ENCODE assay signal across 9 mouse cellular contexts in genomic region chr11:37237096-37237725, GRCm38 (mm10). TPM values are rescaled to one million over a fixed set of nuclear protein-coding genes. Genes with fewer than 3 reads are reported as not detected.
DNase-seq lines count a peak whose midpoint lies in the region; ATAC-seq and TF ChIP-seq lines count a peak whose summit lies in the region.
"Had no signal": no experiment of that assay in that cellular context is flagged by ENCODE, and none has a peak within 500 bp of the region (broad histone marks: within the 10 kb centered on the region; RNA-seq: fewer than 3 reads in every experiment).

No protein-coding gene starts in this region.

- no peak for TF ChIP-seq EP300 in heart, adult 2 months (IDR thresholded peaks at IDR 0.05; ENCODE audit: insufficient read depth, low read depth, low read length)

- H3K9me3 ChIP-seq in heart, embryonic 16.5 days (replicated peaks; ENCODE audit: control insufficient read depth, low read length): no peaks in the 10 kb centered on the region
- H3K9me3 ChIP-seq in hindbrain, embryonic 10.5 days: no peaks in the 10 kb centered on the region
- H3K9me3 ChIP-seq in midbrain, embryonic 11.5 days (ENCODE audit: control insufficient read depth, low read length): no peaks in the 10 kb centered on the region

- H3K4me1 ChIP-seq in heart, embryonic 16.5 days (ENCODE audit: control insufficient read depth, insufficient read depth, low read length): peaks cover 5% of the 10 kb centered on the region; the same call in 1 of the 2 replicates
- no peaks in the 10 kb centered on the region for H3K4me1 ChIP-seq in heart, adult 2 months (ENCODE audit: control insufficient read depth, insufficient read depth, low read length)
- H3K4me1 ChIP-seq in hindbrain, embryonic 10.5 days (replicated peaks): peaks cover 13% of the 10 kb centered on the region
- peaks cover 7% of the 10 kb centered on the region for H3K4me1 ChIP-seq in midbrain, embryonic 11.5 days (ENCODE audit: control insufficient read depth, insufficient read depth, low read length)

- 39% methylated on average over 7 of the region's 7 CpGs for WGBS in heart, embryonic 16.5 days
- 50% methylated on average over 7 of the region's 7 CpGs for WGBS in heart, adult 2 months
- WGBS in hindbrain, embryonic 10.5 days: 48% methylated on average over 7 of the region's 7 CpGs
- WGBS in midbrain, embryonic 11.5 days: 36% methylated on average over 7 of the region's 7 CpGs

- no peaks in the 10 kb centered on the region for H3K79me2 ChIP-seq in heart, adult 2 months (replicated peaks; ENCODE audit: control insufficient read depth, insufficient read depth, low read length)

- H3K27ac ChIP-seq in heart, embryonic 16.5 days (ENCODE audit: low read length): no peak overlapping the region
- no peak overlapping the region for H3K27ac ChIP-seq in heart, adult 2 months
- peak overlapping the region; percentile 91 for H3K27ac ChIP-seq in hindbrain, embryonic 10.5 days
- peak overlapping the region; percentile 76 for H3K27ac ChIP-seq in midbrain, embryonic 11.5 days (ENCODE audit: low read depth, low read length)

- H3K36me3 ChIP-seq in heart, embryonic 16.5 days (ENCODE audit: control insufficient read depth, insufficient read depth): no peaks in the 10 kb centered on the region
- no peaks in the 10 kb centered on the region for H3K36me3 ChIP-seq in heart, adult 2 months (ENCODE audit: control insufficient read depth, insufficient read depth, low read length)
- no peaks in the 10 kb centered on the region for H3K36me3 ChIP-seq in hindbrain, embryonic 10.5 days
- H3K36me3 ChIP-seq in midbrain, embryonic 11.5 days (ENCODE audit: control insufficient read depth, insufficient read depth, low read length): no peaks in the 10 kb centered on the region
- H3K36me3 ChIP-seq: G1E had no signal

- peak overlapping the region; percentile 67 for H3K4me3 ChIP-seq in heart, embryonic 16.5 days (ENCODE audit: low read length)
- H3K4me3 ChIP-seq in heart, adult 2 months: no peak overlapping the region
- H3K4me3 ChIP-seq in hindbrain, embryonic 10.5 days: peak overlapping the region; percentile 74
- peak overlapping the region; percentile 67 for H3K4me3 ChIP-seq in midbrain, embryonic 11.5 days (ENCODE audit: low read depth, low read length)

- TF ChIP-seq CTCF in heart, adult 2 months (IDR thresholded peaks at IDR 0.05): no peak

- H3K9ac ChIP-seq in heart, embryonic 16.5 days (ENCODE audit: low read length): peak overlapping the region; percentile 67
- H3K9ac ChIP-seq in heart, adult 2 months (ENCODE audit: low read depth, low read length): no peak overlapping the region
- H3K9ac ChIP-seq in midbrain, embryonic 11.5 days (ENCODE audit: low read length): peak overlapping the region; percentile 88

- no peak for DNase-seq in heart, adult 2 months
- peak; percentile 8 to 51 for DNase-seq in cerebellum, adult 18-20 months
- DNase-seq in hindbrain, embryonic 10.5 days (ENCODE audit: low spot score): no peak
- DNase-seq in midbrain, embryonic 11.5 days (ENCODE audit: low spot score, missing footprints): peak; percentile 91
- no peak for DNase-seq in urinary bladder, postnatal 36 days (ENCODE audit: low spot score in 2 of 2)
- no peak for DNase-seq in testis, postnatal 14 days (ENCODE audit: low spot score)
- DNase-seq in heart, postnatal 36 days: no peak

- ATAC-seq in heart, embryonic 16.5 days (replicated peaks; ENCODE audit: extremely low read depth, insufficient read depth, low FRiP score): no peak
- ATAC-seq in midbrain, embryonic 11.5 days (ENCODE audit: low FRiP score): no peak

- peaks cover 23% of the 10 kb centered on the region for H3K27me3 ChIP-seq in heart, embryonic 16.5 days (ENCODE audit: control insufficient read depth, insufficient read depth, low read length)
- 0 out of 2 replicates have a peak, but pooled peaks cover 2% of the 10 kb centered on the region for H3K27me3 ChIP-seq in heart, adult 2 months (ENCODE audit: control insufficient read depth, insufficient read depth, low read length)
- peaks cover 33% of the 10 kb centered on the region for H3K27me3 ChIP-seq in hindbrain, embryonic 10.5 days (ENCODE audit: insufficient read depth, poor library complexity, severe bottlenecking)
- no peaks in the 10 kb centered on the region; the same call in 1 of the 2 replicates for H3K27me3 ChIP-seq in midbrain, embryonic 11.5 days (ENCODE audit: control insufficient read depth, insufficient read depth, low read length)

- intact Hi-C loops in heart, adult 2 months (cut with DNase I): no loop called here
- intact Hi-C loops in heart, postnatal 36 days (cut with DNase I): no loop called here

- peak overlapping the region; percentile 96 for H3K4me2 ChIP-seq in heart, embryonic 16.5 days (ENCODE audit: low read depth, low read length)
- peak overlapping the region; percentile 84 for H3K4me2 ChIP-seq in midbrain, embryonic 11.5 days

- TF ChIP-seq POLR2A in heart, adult 2 months (IDR thresholded peaks at IDR 0.05; ENCODE audit: insufficient read depth, low read depth, low read length): no peak

RNA-seq across cellular contexts. Expression of gene Tenm2, which starts 1.4 kb away (rescaled TPM):
- 0.71 and 0.80 TPM in 2 replicates for polyA plus RNA-seq in heart, embryonic 16.5 days (2015; fragmentation: Nextera tagmentation; extraction: Ambion mirVana)
- total RNA-seq in heart, adult 2 months (2021): under 1 TPM; 0.08 to 0.14 TPM
- polyA plus RNA-seq in heart, adult 2 months (2012; rRNA removed): 0.12 and 0.18 TPM in 2 replicates
- 4.9 and 8.1 TPM in 2 replicates for polyA plus RNA-seq in hindbrain, embryonic 10.5 days (2016; fragmentation: Nextera tagmentation; extraction: Ambion mirVana)
- 6.7 and 7.4 TPM in 2 replicates for polyA plus RNA-seq in midbrain, embryonic 11.5 days (2014; fragmentation: Nextera tagmentation; extraction: Ambion mirVana)
- under 1 TPM; 0.05 to 0.06 TPM for total RNA-seq in heart, postnatal 36 days (2021)
- polyA plus RNA-seq: G1E had no signal

Comparison
In these comparisons a context has a peak if more than half of its experiments do, and no peak if none do; other contexts are left out.
1. H3K27ac ChIP-seq: peak in hindbrain, embryonic 10.5 days (single experiment) and midbrain, embryonic 11.5 days (single experiment); none in heart, embryonic 16.5 days (single experiment) and heart, adult 2 months (single experiment).
2. DNase-seq: peak in cerebellum, adult 18-20 months (2 of 2) and midbrain, embryonic 11.5 days (single experiment); none in heart, adult 2 months (0 of 2), hindbrain, embryonic 10.5 days (single experiment), urinary bladder, postnatal 36 days (0 of 2), testis, postnatal 14 days (single experiment) and heart, postnatal 36 days (0 of 2).